Mouse (Mus musculus) heart, embryonic 12.5 days (tissue): Measurements from ENCODE around the gene Timp3. TPM values are rescaled to one million over a fixed set of nuclear protein-coding genes. Genes with fewer than 3 reads are reported as not detected.
A peak's percentile ranks its signal among the peaks of the same experiment; 100 is the strongest.

Experiments used
- ATAC-seq: fragments of 200-750 bp; cut with Nextera tagmentation; 2 replicates; pipeline ENCODE4 v1.8.0; 2017; ENCODE audit warnings: moderate TSS enrichment, moderate library complexity; ENCODE audit not compliant: insufficient number of reproducible peaks, low FRiP score
- H3K27ac ChIP-seq: fragments of 300-500 bp; sonication (generic); 2 replicates; pipeline ENCODE4 v1.5.1; 2016; ENCODE audit warnings: mild to moderate bottlenecking, moderate library complexity; ENCODE audit not compliant: poor library complexity, severe bottlenecking
- H3K27me3 ChIP-seq: fragments of 300-500 bp; sonication (generic); replicated peaks from 2 replicates; pipeline ENCODE4 v1.6.1; 2016; ENCODE audit warnings: mild to moderate bottlenecking, moderate library complexity
- H3K36me3 ChIP-seq: fragments of 300-500 bp; sonication (generic); 2 replicates; pipeline ENCODE4 v1.6.1; 2016; ENCODE audit warnings: mild to moderate bottlenecking, moderate library complexity
- H3K4me1 ChIP-seq: fragments of 300-500 bp; sonication (generic); replicated peaks from 2 replicates; pipeline ENCODE4 v1.6.1; 2016; ENCODE audit warnings: mild to moderate bottlenecking
- H3K4me2 ChIP-seq: fragments of 300-500 bp; sonication (generic); 2 replicates; pipeline ENCODE4 v1.6.1; 2016; ENCODE audit warnings: mild to moderate bottlenecking, moderate library complexity
- H3K4me3 ChIP-seq: fragments of 300-500 bp; sonication (generic); 2 replicates; pipeline ENCODE4 v1.5.1; 2016; ENCODE audit warnings: mild to moderate bottlenecking
- H3K9ac ChIP-seq: fragments of 300-500 bp; sonication (generic); 2 replicates; pipeline ENCODE4 v1.6.1; 2016; ENCODE audit warnings: mild to moderate bottlenecking, moderate library complexity
- H3K9me3 ChIP-seq: fragments of 300-500 bp; sonication (generic); replicated peaks from 2 replicates; pipeline ENCODE4 v1.6.1; 2016; ENCODE audit warnings: mild to moderate bottlenecking, moderate library complexity
- WGBS: fragments of 180-500 bp; shearing (Covaris S2); methylation state at CpG from one replicate; pipeline ENCODE4 v1.1.7; 2016; 5-methylcytosine and 5-hydroxymethylcytosine counted together
- polyA plus RNA-seq: library from polyadenylated mRNA; unstranded; fragments of >200 nt; fragmentation: Nextera tagmentation; extraction: Ambion mirVana; gene quantifications from 2 replicates; pipeline ENCODE4 v1.2.1, GENCODE M21; 2016

Gene Timp3
- polyA plus RNA-seq, 1 experiment from 2014 or later = 71.5 TPM

GRCm38 (mm10) chr10:86297307-86297706 lies 2.9 kb upstream of the Timp3 start:
- no peak overlapping the region for H3K27ac ChIP-seq
- 84% methylated on average over 2 of the region's 2 CpGs for whole genome bisulfite sequencing
- H3K4me3 ChIP-seq = no peak overlapping the region
- peaks cover 12% of the 10 kb centered on the region for H3K27me3 ChIP-seq
- no peaks in the 10 kb centered on the region for H3K36me3 ChIP-seq
- no peak for ATAC-seq
- H3K9me3 ChIP-seq = no peaks in the 10 kb centered on the region
- H3K4me1 ChIP-seq = peaks cover 20% of the 10 kb centered on the region
- no peak overlapping the region for H3K4me2 ChIP-seq
- no peak overlapping the region for H3K9ac ChIP-seq

- H3K4me1 ChIP-seq = peaks cover 28% of the 10 kb centered on the region
- no peak for ATAC-seq
Measured at GRCm38 (mm10) chr10:86298326-86298725, 1.8 kb upstream of the Timp3 start.

GRCm38 (mm10) chr10:86299795-86300194 lies 377 bp upstream of the Timp3 start:
- WGBS = 30% methylated on average over 6 of the region's 6 CpGs
- ATAC-seq = no peak
- peak overlapping the region; percentile 95 for H3K4me2 ChIP-seq
- H3K4me3 ChIP-seq = peak overlapping the region; percentile 83
- H3K9me3 ChIP-seq = no peaks in the 10 kb centered on the region
- no peak overlapping the region for H3K27ac ChIP-seq
- peaks cover 3% of the 10 kb centered on the region for H3K27me3 ChIP-seq
- H3K36me3 ChIP-seq = 0 out of 2 replicates have a peak, but pooled peaks cover 4% of the 10 kb centered on the region
- H3K9ac ChIP-seq = peak overlapping the region; percentile 95
- H3K4me1 ChIP-seq = peaks cover 40% of the 10 kb centered on the region

More at GRCm38 (mm10) chr10:86298326-86298725, 1.8 kb upstream of the Timp3 start:
- Histone ChIP-seq H3K4me2 (no peak overlapping the region), H3K4me3 (no peak overlapping the region), H3K9ac (no peak overlapping the region), H3K36me3 (no peaks in the 10 kb centered on the region), H3K9me3 (no peaks in the 10 kb centered on the region), H3K27ac (no peak overlapping the region), H3K27me3 (peaks cover 9% of the 10 kb centered on the region)
- WGBS = 51% methylated on average over 6 of the region's 6 CpGs

GRCm38 (mm10) chr10:86301117-86301490 lies 932 bp downstream of the Timp3 start:
- H3K4me1 ChIP-seq = peaks cover 33% of the 10 kb centered on the region
- 0% methylated on average over 10 of the region's 10 CpGs for WGBS
- H3K36me3 ChIP-seq = 0 out of 2 replicates have a peak, but pooled peaks cover 4% of the 10 kb centered on the region
- H3K9me3 ChIP-seq = no peaks in the 10 kb centered on the region
- H3K4me3 ChIP-seq = peak overlapping the region; percentile 83
- H3K27me3 ChIP-seq = no peaks in the 10 kb centered on the region
- peak overlapping the region; percentile 95 for H3K4me2 ChIP-seq
- peak overlapping the region; percentile 87 for H3K27ac ChIP-seq
- ATAC-seq = no peak
- peak overlapping the region; percentile 95 for H3K9ac ChIP-seq

GRCm38 (mm10) chr10:86301593-86302317 lies 1.6 kb downstream of the Timp3 start:
- Histone ChIP-seq H3K27me3 (no peaks in the 10 kb centered on the region), H3K27ac (peak overlapping the region; percentile 87), H3K9ac (peak overlapping the region; percentile 95), H3K4me1 (peaks cover 33% of the 10 kb centered on the region), H3K36me3 (peaks cover 10% of the 10 kb centered on the region), H3K4me2 (peak overlapping the region; percentile 95), H3K9me3 (no peaks in the 10 kb centered on the region), H3K4me3 (peak overlapping the region; percentile 83)
- 4% methylated on average over 4 of the region's 4 CpGs for WGBS
- no peak for ATAC-seq

GRCm38 (mm10) chr10:86302318-86302648 lies 2.1 kb downstream of the Timp3 start:
- peak overlapping the region; percentile 87 for H3K27ac ChIP-seq
- peak overlapping the region; percentile 83 for H3K4me3 ChIP-seq
- peak; percentile 6; the same call in 1 of the 2 replicates for ATAC-seq
- H3K4me2 ChIP-seq = peak overlapping the region; percentile 95
- H3K9me3 ChIP-seq = no peaks in the 10 kb centered on the region
- H3K9ac ChIP-seq = peak overlapping the region; percentile 95
- WGBS = 39% methylated on average over 4 of the region's 4 CpGs
- no peaks in the 10 kb centered on the region for H3K27me3 ChIP-seq
- H3K4me1 ChIP-seq = peaks cover 33% of the 10 kb centered on the region
- peaks cover 15% of the 10 kb centered on the region for H3K36me3 ChIP-seq

GRCm38 (mm10) chr10:86302761-86303494 lies 2.8 kb downstream of the Timp3 start:
- H3K4me1 ChIP-seq = peaks cover 33% of the 10 kb centered on the region
- 21% methylated on average over 8 of the region's 8 CpGs for WGBS
- peak overlapping the region; percentile 95 for H3K4me2 ChIP-seq
- H3K9me3 ChIP-seq = no peaks in the 10 kb centered on the region
- peak; percentile 61 for ATAC-seq
- H3K9ac ChIP-seq = peak overlapping the region; percentile 63
- peak overlapping the region; percentile 83 for H3K4me3 ChIP-seq
- peaks cover 19% of the 10 kb centered on the region for H3K36me3 ChIP-seq
- peak overlapping the region; percentile 87 for H3K27ac ChIP-seq
- no peaks in the 10 kb centered on the region for H3K27me3 ChIP-seq

- Histone ChIP-seq H3K27ac (peak overlapping the region; percentile 46; the same call in 1 of the 2 replicates), H3K9ac (peak overlapping the region; percentile 63), H3K36me3 (peaks cover 22% of the 10 kb centered on the region), H3K4me2 (peak overlapping the region; percentile 95), H3K4me3 (peak overlapping the region; percentile 83; the same call in 1 of the 2 replicates), H3K4me1 (peaks cover 31% of the 10 kb centered on the region), H3K27me3 (no peaks in the 10 kb centered on the region), H3K9me3 (no peaks in the 10 kb centered on the region)
- ATAC-seq = no peak
- WGBS = 52% methylated on average over 2 of the region's 2 CpGs
Measured at GRCm38 (mm10) chr10:86303495-86303876, 3.3 kb downstream of the Timp3 start.

- WGBS = 22% methylated on average over 2 of the region's 2 CpGs
- H3K4me2 ChIP-seq = no peak overlapping the region
- no peak overlapping the region for H3K27ac ChIP-seq
Measured at GRCm38 (mm10) chr10:86304583-86304982, 4.4 kb downstream of the Timp3 start.

GRCm38 (mm10) chr10:86307235-86307634 lies 7.1 kb downstream of the Timp3 start:
- no peak overlapping the region for H3K4me2 ChIP-seq
- peaks cover 28% of the 10 kb centered on the region for H3K36me3 ChIP-seq
- H3K9ac ChIP-seq = no peak overlapping the region
- WGBS = 77% methylated on average over 4 of the region's 4 CpGs
- H3K4me1 ChIP-seq = peaks cover 31% of the 10 kb centered on the region
- H3K4me3 ChIP-seq = no peak overlapping the region
- H3K27ac ChIP-seq = no peak overlapping the region
- no peaks in the 10 kb centered on the region for H3K27me3 ChIP-seq
- no peak for ATAC-seq
- no peaks in the 10 kb centered on the region for H3K9me3 ChIP-seq

More at GRCm38 (mm10) chr10:86304583-86304982, 4.4 kb downstream of the Timp3 start:
- no peaks in the 10 kb centered on the region for H3K27me3 ChIP-seq
- H3K4me1 ChIP-seq = peaks cover 31% of the 10 kb centered on the region
- no peak overlapping the region for H3K4me3 ChIP-seq
- peaks cover 28% of the 10 kb centered on the region for H3K36me3 ChIP-seq
- ATAC-seq = no peak
- H3K9ac ChIP-seq = no peak overlapping the region
- no peaks in the 10 kb centered on the region for H3K9me3 ChIP-seq

- H3K27me3 ChIP-seq = no peaks in the 10 kb centered on the region
- no peak for ATAC-seq
- no peaks in the 10 kb centered on the region for H3K9me3 ChIP-seq
- H3K4me2 ChIP-seq = no peak overlapping the region
- no peak overlapping the region for H3K4me3 ChIP-seq
- 42% methylated on average over 6 of the region's 6 CpGs for WGBS
- H3K4me1 ChIP-seq = peaks cover 37% of the 10 kb centered on the region
- no peak overlapping the region for H3K9ac ChIP-seq
- H3K27ac ChIP-seq = no peak overlapping the region
- peaks cover 25% of the 10 kb centered on the region for H3K36me3 ChIP-seq
Measured at GRCm38 (mm10) chr10:86310527-86310926, 10.4 kb downstream of the Timp3 start.
